Mouse (Mus musculus): ENCODE results near the gene Ccdc88a. TPM values are rescaled to one million over a fixed set of nuclear protein-coding genes. Genes with fewer than 3 reads are reported as not detected.
A peak's percentile ranks its signal among the peaks of the same experiment; 100 is the strongest.

Gene Ccdc88a
- polyA plus RNA-seq, 1 experiment, result 3.4 TPM

DNA sequence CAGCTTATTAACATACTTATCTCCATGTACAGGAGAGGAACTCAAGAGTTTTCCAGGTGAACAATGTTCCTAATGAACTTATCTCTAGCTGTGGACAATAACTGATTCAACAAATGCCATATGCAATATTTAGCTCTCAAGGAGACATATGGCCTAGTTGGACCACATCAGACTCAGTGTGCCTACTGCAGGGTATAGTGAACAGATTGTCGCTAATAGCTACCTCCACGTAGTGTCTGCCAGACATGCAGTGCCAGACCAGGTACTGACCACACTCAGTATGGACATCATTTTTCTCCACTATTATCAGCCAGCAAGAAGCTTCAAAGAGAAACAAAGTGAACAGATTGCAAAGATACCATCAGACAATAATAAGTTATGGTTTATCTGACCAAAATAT lies 22.6 kb upstream of the Ccdc88a start:
- Histone ChIP-seq H3K4me3 (ENCODE audit: insufficient read depth, poor library complexity, severe bottlenecking) (no peak overlapping the region), H3K79me2 (ENCODE audit: control insufficient read depth, insufficient read depth) (no peaks in the 10 kb centered on the region), H3K79me3 (ENCODE audit: low read depth) (no peaks in the 10 kb centered on the region), H3K27me3 (ENCODE audit: control insufficient read depth, insufficient read depth, insufficient read length) (no peaks in the 10 kb centered on the region), H3ac (ENCODE audit: control insufficient read depth, insufficient read length, low read depth) (no peak overlapping the region), H3K36me3 (ENCODE audit: control insufficient read depth, insufficient read depth) (no peaks in the 10 kb centered on the region)
- TF ChIP-seq CTCF (IDR thresholded peaks at IDR 0.05; ENCODE audit: control insufficient read depth, insufficient read depth, insufficient read length) (no peak), MAX (IDR thresholded peaks at IDR 0.05) (no peak), MYOG (IDR thresholded peaks at IDR 0.05; ENCODE audit: control insufficient read depth, extremely low read depth, insufficient read length) (no peak), MYOD1 (IDR thresholded peaks at IDR 0.05; ENCODE audit: control insufficient read depth, insufficient read length, low read depth) (no peak), FOSL1 (IDR thresholded peaks at IDR 0.05; ENCODE audit: insufficient read depth, low read length, poor library complexity, severe bottlenecking) (no peak), USF1 (IDR thresholded peaks at IDR 0.05; ENCODE audit: low read depth) (no peak), CEBPB (IDR thresholded peaks at IDR 0.05; ENCODE audit: low read depth) (no peak)

DNA sequence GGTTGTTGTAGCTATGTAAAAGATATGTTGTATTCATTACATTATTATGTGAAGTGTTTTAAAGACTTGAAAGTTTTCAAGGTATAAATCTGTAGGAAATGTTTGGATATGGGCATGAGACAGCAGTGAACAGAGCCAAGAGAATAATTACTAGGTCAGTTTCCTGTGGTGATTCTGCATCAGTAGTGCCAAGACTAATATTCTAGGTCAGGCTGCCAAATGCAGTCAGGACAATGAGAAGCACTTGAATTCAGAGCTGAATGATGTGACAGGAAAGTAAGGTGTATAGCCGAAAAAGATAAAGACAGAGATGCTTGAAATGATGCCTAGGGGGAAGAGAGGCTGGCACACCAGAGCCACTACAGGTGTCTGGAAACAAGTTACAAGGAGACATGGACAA lies 21.2 kb upstream of the Ccdc88a start:
- no peak overlapping the region for H3ac ChIP-seq (ENCODE audit: control insufficient read depth, insufficient read length, low read depth)
- H3K79me2 ChIP-seq (ENCODE audit: control insufficient read depth, insufficient read depth), result no peaks in the 10 kb centered on the region
- no peaks in the 10 kb centered on the region for H3K27me3 ChIP-seq (ENCODE audit: control insufficient read depth, insufficient read depth, insufficient read length)
- H3K36me3 ChIP-seq (ENCODE audit: control insufficient read depth, insufficient read depth), result no peaks in the 10 kb centered on the region
- TF ChIP-seq FOSL1 (IDR thresholded peaks at IDR 0.05; ENCODE audit: insufficient read depth, low read length, poor library complexity, severe bottlenecking) (no peak), CEBPB (IDR thresholded peaks at IDR 0.05; ENCODE audit: low read depth) (no peak), USF1 (IDR thresholded peaks at IDR 0.05; ENCODE audit: low read depth) (no peak), CTCF (IDR thresholded peaks at IDR 0.05; ENCODE audit: control insufficient read depth, insufficient read depth, insufficient read length) (no peak)
- no peak overlapping the region for H3K4me3 ChIP-seq (ENCODE audit: insufficient read depth, poor library complexity, severe bottlenecking)
- H3K79me3 ChIP-seq (ENCODE audit: low read depth), result no peaks in the 10 kb centered on the region

DNA sequence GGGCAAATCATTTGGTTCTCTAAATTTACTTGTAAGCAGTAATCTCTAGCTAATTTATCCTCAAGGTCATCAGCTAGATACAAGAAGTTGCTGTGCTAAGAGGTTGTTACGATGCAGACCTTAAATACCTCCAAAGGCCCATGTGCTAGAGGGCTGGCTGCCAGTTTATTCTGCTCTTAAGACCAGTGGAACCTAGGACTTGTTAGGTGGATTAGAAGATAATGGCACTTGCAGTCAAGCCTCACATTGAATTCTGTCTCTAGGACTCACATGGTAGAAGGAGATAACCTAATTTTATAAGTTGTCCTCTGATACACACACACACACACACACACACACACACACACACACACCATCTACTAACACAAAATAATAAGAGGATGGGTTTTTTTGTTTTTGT lies 5.3 kb upstream of the Ccdc88a start:
- H3K4me3 ChIP-seq (ENCODE audit: insufficient read depth, poor library complexity, severe bottlenecking), result no peak overlapping the region
- H3K36me3 ChIP-seq (ENCODE audit: control insufficient read depth, insufficient read depth), result no peaks in the 10 kb centered on the region
- no peaks in the 10 kb centered on the region for H3K79me3 ChIP-seq (ENCODE audit: low read depth)
- TF ChIP-seq CTCF (IDR thresholded peaks at IDR 0.05; ENCODE audit: control insufficient read depth, insufficient read depth, insufficient read length) (no peak), MAX (IDR thresholded peaks at IDR 0.05) (no peak), FOSL1 (IDR thresholded peaks at IDR 0.05; ENCODE audit: insufficient read depth, low read length, poor library complexity, severe bottlenecking) (no peak), CEBPB (IDR thresholded peaks at IDR 0.05; ENCODE audit: low read depth) (no peak), MYOG (IDR thresholded peaks at IDR 0.05; ENCODE audit: control insufficient read depth, extremely low read depth, insufficient read length) (no peak), USF1 (IDR thresholded peaks at IDR 0.05; ENCODE audit: low read depth) (no peak), MYOD1 (IDR thresholded peaks at IDR 0.05; ENCODE audit: control insufficient read depth, insufficient read length, low read depth) (no peak)
- no peaks in the 10 kb centered on the region for H3K27me3 ChIP-seq (ENCODE audit: control insufficient read depth, insufficient read depth, insufficient read length)
- H3K79me2 ChIP-seq (ENCODE audit: control insufficient read depth, insufficient read depth), result no peaks in the 10 kb centered on the region
- H3ac ChIP-seq (ENCODE audit: control insufficient read depth, insufficient read length, low read depth), result no peak overlapping the region

DNA sequence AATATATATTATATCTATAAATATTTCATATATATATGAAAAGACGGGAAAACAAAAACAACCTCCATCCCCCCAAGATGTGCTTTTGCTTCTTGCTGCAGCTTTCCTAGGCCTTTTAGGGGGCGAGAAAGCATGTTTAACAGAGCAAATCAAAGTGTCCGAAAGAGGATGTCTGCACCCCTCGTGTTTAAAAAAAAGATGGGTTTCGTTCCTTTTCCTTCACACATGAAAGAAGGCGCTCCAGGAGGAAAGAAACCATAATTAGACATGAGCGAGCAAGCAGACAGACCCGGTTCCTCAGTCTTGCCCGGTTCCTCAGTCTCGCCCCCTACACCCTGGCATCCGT lies 435 bp upstream of the Ccdc88a start:
- TF ChIP-seq MYOG (IDR thresholded peaks at IDR 0.05; ENCODE audit: control insufficient read depth, extremely low read depth, insufficient read length) (no peak), MYOD1 (IDR thresholded peaks at IDR 0.05; ENCODE audit: control insufficient read depth, insufficient read length, low read depth) (no peak), USF1 (IDR thresholded peaks at IDR 0.05; ENCODE audit: low read depth) (no peak), CEBPB (IDR thresholded peaks at IDR 0.05; ENCODE audit: low read depth) (no peak), CTCF (IDR thresholded peaks at IDR 0.05; ENCODE audit: control insufficient read depth, insufficient read depth, insufficient read length) (no peak), MAX (IDR thresholded peaks at IDR 0.05) (no peak)
- peak overlapping the region; percentile 62 for H3ac ChIP-seq (ENCODE audit: control insufficient read depth, insufficient read length, low read depth)
- no peaks in the 10 kb centered on the region for H3K27me3 ChIP-seq (ENCODE audit: control insufficient read depth, insufficient read depth, insufficient read length)

DNA sequence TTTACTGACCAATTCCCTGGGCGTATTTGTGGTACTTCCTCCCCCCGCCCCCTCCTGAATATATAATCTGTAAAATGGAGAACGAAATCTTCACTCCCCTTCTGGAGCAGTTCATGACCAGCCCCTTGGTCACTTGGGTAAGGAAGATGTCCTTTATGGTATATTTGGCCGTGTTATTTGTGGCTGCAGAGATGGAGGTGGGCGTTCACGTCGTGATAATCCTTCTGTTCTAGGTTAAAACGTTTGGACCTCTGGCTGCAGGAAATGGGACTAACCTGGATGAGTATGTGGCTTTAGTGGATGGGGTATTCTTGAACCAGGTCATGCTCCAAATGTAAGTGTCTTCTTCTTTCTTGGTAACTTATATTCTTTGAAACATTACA lies 807 bp downstream of the Ccdc88a start:
- Histone ChIP-seq H3ac (ENCODE audit: control insufficient read depth, insufficient read length, low read depth) (peak overlapping the region; percentile 91), H3K79me2 (ENCODE audit: control insufficient read depth, insufficient read depth) (peaks cover 55% of the 10 kb centered on the region), H3K27me3 (ENCODE audit: control insufficient read depth, insufficient read depth, insufficient read length) (no peaks in the 10 kb centered on the region), H3K79me3 (ENCODE audit: low read depth) (peaks cover 39% of the 10 kb centered on the region), H3K4me3 (ENCODE audit: insufficient read depth, poor library complexity, severe bottlenecking) (peak overlapping the region; percentile 90), H3K36me3 (ENCODE audit: control insufficient read depth, insufficient read depth) (peaks cover 11% of the 10 kb centered on the region)
- no peak for TF ChIP-seq CEBPB (IDR thresholded peaks at IDR 0.05; ENCODE audit: low read depth)
- no peak for TF ChIP-seq USF1 (IDR thresholded peaks at IDR 0.05; ENCODE audit: low read depth)
- no peak for TF ChIP-seq MAX (IDR thresholded peaks at IDR 0.05)
- TF ChIP-seq CTCF (IDR thresholded peaks at IDR 0.05; ENCODE audit: control insufficient read depth, insufficient read depth, insufficient read length), result no peak
- TF ChIP-seq MYOD1 (IDR thresholded peaks at IDR 0.05; ENCODE audit: control insufficient read depth, insufficient read length, low read depth), result no peak
- TF ChIP-seq FOSL1 (IDR thresholded peaks at IDR 0.05; ENCODE audit: insufficient read depth, low read length, poor library complexity, severe bottlenecking), result no peak
- no peak for TF ChIP-seq MYOG (IDR thresholded peaks at IDR 0.05; ENCODE audit: control insufficient read depth, extremely low read depth, insufficient read length)

More for the DNA sequence above, 435 bp upstream of the Ccdc88a start:
- Histone ChIP-seq H3K79me3 (ENCODE audit: low read depth) (peaks cover 34% of the 10 kb centered on the region), H3K79me2 (ENCODE audit: control insufficient read depth, insufficient read depth) (peaks cover 44% of the 10 kb centered on the region), H3K36me3 (ENCODE audit: control insufficient read depth, insufficient read depth) (peaks cover 11% of the 10 kb centered on the region), H3K4me3 (ENCODE audit: insufficient read depth, poor library complexity, severe bottlenecking) (peak overlapping the region; percentile 90)

DNA sequence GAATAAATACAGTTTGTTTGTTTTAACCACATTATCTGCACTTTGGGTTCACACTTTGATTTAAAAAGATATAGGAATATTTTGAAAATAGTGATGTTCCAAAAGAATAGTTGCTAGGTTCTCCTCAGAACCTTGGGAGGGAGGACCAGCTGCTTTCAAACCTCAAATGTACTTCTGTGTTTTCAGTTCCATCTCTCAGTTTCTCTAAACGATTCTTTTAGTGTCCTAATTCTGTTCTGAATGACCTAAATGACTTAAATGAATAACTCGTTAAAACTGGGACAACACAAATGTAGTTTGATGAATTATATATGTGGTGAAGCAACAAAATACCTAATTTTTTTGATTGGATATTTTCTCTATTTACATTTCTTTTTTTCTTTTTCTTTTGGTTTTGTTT lies 3.2 kb downstream of the Ccdc88a start:
- Histone ChIP-seq H3ac (ENCODE audit: control insufficient read depth, insufficient read length, low read depth) (no peak overlapping the region), H3K79me2 (ENCODE audit: control insufficient read depth, insufficient read depth) (peaks cover 78% of the 10 kb centered on the region), H3K79me3 (ENCODE audit: low read depth) (peaks cover 47% of the 10 kb centered on the region), H3K36me3 (ENCODE audit: control insufficient read depth, insufficient read depth) (peaks cover 15% of the 10 kb centered on the region), H3K4me3 (ENCODE audit: insufficient read depth, poor library complexity, severe bottlenecking) (no peak overlapping the region), H3K27me3 (ENCODE audit: control insufficient read depth, insufficient read depth, insufficient read length) (no peaks in the 10 kb centered on the region)
- no peak for TF ChIP-seq CEBPB (IDR thresholded peaks at IDR 0.05; ENCODE audit: low read depth)
- TF ChIP-seq MYOD1 (IDR thresholded peaks at IDR 0.05; ENCODE audit: control insufficient read depth, insufficient read length, low read depth), result no peak
- no peak for TF ChIP-seq FOSL1 (IDR thresholded peaks at IDR 0.05; ENCODE audit: insufficient read depth, low read length, poor library complexity, severe bottlenecking)
- TF ChIP-seq MAX (IDR thresholded peaks at IDR 0.05), result no peak
- no peak for TF ChIP-seq USF1 (IDR thresholded peaks at IDR 0.05; ENCODE audit: low read depth)
- no peak for TF ChIP-seq MYOG (IDR thresholded peaks at IDR 0.05; ENCODE audit: control insufficient read depth, extremely low read depth, insufficient read length)
- no peak for TF ChIP-seq CTCF (IDR thresholded peaks at IDR 0.05; ENCODE audit: control insufficient read depth, insufficient read depth, insufficient read length)

Data from C2C12 (cell line).